Mouse (Mus musculus): Measurements from ENCODE around the gene Tusc1. TPM values are rescaled to one million over a fixed set of nuclear protein-coding genes. Genes with fewer than 3 reads are reported as not detected.

Gene Tusc1
- polyA plus RNA-seq (2014; fragmentation: Illumina TruSeq; extraction: RNeasy Lipid Tissue Mini Kit (QIAGEN cat#74804); ENCODE audit: low replicate concordance), result 6.7 TPM

GRCm38 (mm10) chr4:93335118-93336003, at the start of gene Tusc1:
TSS of gene Tusc1 (minus strand) at chr4:93335511.

Data from small intestine, adult 10 weeks (tissue).